Mouse (Mus musculus) megakaryocyte, embryonic 14.5 days (primary cell): ENCODE results near the gene Palmd. TPM values are rescaled to one million over a fixed set of nuclear protein-coding genes. Genes with fewer than 3 reads are reported as not detected.

ENCODE experiments used
- H3K27me3 ChIP-seq: replicated peaks from 2 replicates; pipeline ENCODE3; 2012; ENCODE audit warnings: inconsistent platforms
- H3K36me3 ChIP-seq: replicated peaks from 2 replicates; pipeline ENCODE3; 2012; ENCODE audit warnings: low read length, inconsistent platforms, mixed read lengths
- H3K4me1 ChIP-seq: 2 replicates; pipeline ENCODE4 v1.6.1; 2012; ENCODE audit warnings: inconsistent platforms
- H3K4me3 ChIP-seq: replicated peaks from 2 replicates; pipeline ENCODE3; 2012; ENCODE audit warnings: moderate library complexity, mild to moderate bottlenecking, inconsistent platforms
- H3K9me3 ChIP-seq: 2 replicates; pipeline ENCODE4 v1.6.1; 2012; ENCODE audit warnings: inconsistent platforms
- FLI1 ChIP-seq: IDR thresholded peaks from 2 replicates; pipeline ENCODE4 v1.6.1; 2012; ENCODE audit warnings: low read length, inconsistent platforms, mixed read lengths
- GATA1 ChIP-seq: IDR thresholded peaks from 3 replicates; pipeline ENCODE4 v1.6.1; 2012; ENCODE audit warnings: mixed read lengths, low read length, inconsistent platforms, borderline replicate concordance
- polyA plus RNA-seq: library from polyadenylated mRNA; stranded (reverse); fragments of >175 nt; gene quantifications from 2 replicates; pipeline ENCODE4 v1.2.3, GENCODE M21; 2012; ENCODE audit warnings: low replicate concordance; ENCODE audit not compliant: insufficient read depth

Palmd gene
- polyA plus RNA-seq, 1 experiment = not detected

GRCm38 (mm10) chr3:116941559-116942117 is 27.1 kb downstream of the Palmd start:
- TF ChIP-seq FLI1 = no peak
- TF ChIP-seq GATA1 = no peak
- Histone ChIP-seq H3K27me3 (no peaks in the 10 kb centered on the region), H3K9me3 (peaks cover 6% of the 10 kb centered on the region), H3K4me3 (no peak overlapping the region), H3K36me3 (no peaks in the 10 kb centered on the region), H3K4me1 (no peaks in the 10 kb centered on the region)

DNA sequence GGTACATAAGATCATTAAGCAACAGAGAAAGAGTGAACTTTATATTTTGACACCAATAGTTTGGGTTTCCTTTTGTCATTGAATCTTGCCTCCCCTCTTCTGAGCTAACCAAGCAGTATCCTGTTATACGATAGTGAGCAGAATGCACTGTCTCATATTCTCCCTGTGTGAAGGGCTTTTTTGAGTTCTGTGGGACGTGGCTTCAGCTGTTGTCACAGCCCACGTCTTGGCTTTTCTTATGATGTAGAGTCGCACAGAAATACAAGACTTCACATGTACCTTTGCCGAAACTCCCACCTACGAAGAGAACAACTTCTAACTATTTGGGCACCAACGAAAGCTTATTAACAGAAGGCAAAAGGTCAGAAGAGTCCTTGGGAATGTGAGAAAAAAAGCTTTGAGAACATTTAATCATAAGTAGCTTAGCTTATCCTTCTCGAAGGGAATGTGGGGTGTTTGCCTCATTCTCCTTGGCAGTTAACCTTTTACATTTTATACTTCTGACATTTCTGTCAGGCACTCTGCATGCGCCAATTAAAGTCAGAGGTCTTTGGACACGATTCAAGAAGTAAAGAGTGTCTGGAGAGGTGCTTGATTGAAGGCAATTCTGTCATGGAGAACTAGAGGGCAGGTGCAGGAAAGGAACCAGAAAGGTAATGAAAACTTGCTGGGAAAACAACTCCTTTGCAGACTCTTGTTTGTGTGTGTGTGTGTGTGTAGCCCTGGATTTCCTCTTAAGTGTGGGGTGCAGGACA is 27.8 kb downstream of the Palmd start:
- H3K9me3 ChIP-seq = peaks cover 6% of the 10 kb centered on the region
- no peaks in the 10 kb centered on the region for H3K36me3 ChIP-seq
- no peaks in the 10 kb centered on the region for H3K27me3 ChIP-seq
- H3K4me1 ChIP-seq = no peaks in the 10 kb centered on the region
- no peak overlapping the region for H3K4me3 ChIP-seq
- TF ChIP-seq FLI1 (no peak), GATA1 (no peak)

- Histone ChIP-seq H3K4me3 (no peak overlapping the region), H3K36me3 (no peaks in the 10 kb centered on the region), H3K4me1 (no peaks in the 10 kb centered on the region), H3K27me3 (no peaks in the 10 kb centered on the region), H3K9me3 (peaks cover 6% of the 10 kb centered on the region)
- no peak for TF ChIP-seq FLI1
- TF ChIP-seq GATA1 = no peak
Measured at GRCm38 (mm10) chr3:116936934-116937691, 31.7 kb downstream of the Palmd start.

DNA sequence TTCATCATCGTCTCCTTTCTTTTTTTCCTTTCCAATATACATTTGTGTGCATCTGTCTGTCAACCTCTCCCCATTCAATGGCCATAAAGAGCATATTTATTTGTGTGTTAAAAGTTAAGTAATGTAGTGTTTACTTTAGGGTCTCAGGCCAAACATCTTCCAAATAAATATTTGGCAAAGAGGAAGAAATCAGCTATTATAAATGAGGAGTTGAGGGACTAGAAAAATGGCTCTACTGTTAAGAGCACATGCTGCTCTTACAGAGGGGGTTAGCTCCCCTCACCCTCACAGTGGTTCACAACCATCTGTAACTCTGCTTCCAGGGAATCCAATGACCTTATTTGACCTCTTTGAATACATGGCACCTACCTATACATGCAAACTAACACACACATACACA is 35.6 kb downstream of the Palmd start:
- H3K4me3 ChIP-seq = no peak overlapping the region
- H3K27me3 ChIP-seq = peaks cover 1% of the 10 kb centered on the region
- no peaks in the 10 kb centered on the region for H3K36me3 ChIP-seq
- no peaks in the 10 kb centered on the region for H3K4me1 ChIP-seq
- TF ChIP-seq FLI1 (no peak), GATA1 (no peak)
- peaks cover 1% of the 10 kb centered on the region for H3K9me3 ChIP-seq

DNA sequence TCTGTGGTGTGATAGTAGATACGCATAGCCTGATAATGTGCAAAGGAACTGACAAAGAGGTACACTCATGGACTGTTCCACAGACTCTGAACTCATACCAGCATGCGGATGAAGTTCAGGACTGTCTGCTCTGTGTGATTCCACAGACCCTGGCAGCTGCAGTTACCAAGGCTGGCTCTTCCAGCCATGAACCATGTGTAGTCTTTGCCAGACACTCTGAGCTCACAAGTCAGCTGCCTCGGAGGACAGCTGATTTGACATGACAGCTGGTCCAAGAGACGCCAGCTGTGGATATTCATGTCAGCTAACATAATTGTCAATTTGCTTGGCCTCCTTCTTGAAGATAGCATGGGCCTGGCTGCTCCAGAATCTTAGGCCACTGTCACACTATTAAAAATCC is 39.8 kb downstream of the Palmd start:
- Histone ChIP-seq H3K36me3 (no peaks in the 10 kb centered on the region), H3K9me3 (no peaks in the 10 kb centered on the region), H3K4me1 (no peaks in the 10 kb centered on the region), H3K27me3 (peaks cover 1% of the 10 kb centered on the region), H3K4me3 (no peak overlapping the region)
- TF ChIP-seq GATA1 (no peak), FLI1 (no peak)

DNA sequence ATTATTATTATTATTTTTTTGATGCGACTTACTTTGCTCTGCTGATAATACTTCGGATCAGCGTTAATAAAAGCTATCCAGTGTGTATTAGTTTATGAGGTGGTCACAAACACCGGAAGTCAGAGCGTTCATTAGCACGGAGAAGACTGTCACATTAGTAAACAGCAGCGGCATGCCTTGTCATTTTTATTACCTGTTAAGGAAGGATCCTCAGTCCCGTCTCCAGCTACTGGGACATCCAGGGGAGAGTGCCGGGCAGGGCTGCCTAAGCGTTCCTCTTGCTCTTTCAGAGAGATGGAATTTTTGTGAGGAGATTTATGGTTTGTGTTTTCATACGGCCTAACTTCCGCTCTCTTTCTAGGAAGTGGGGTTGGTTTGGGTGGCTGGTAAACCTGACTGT is 45.7 kb downstream of the Palmd start:
- no peaks in the 10 kb centered on the region for H3K9me3 ChIP-seq
- peaks cover 6% of the 10 kb centered on the region for H3K27me3 ChIP-seq
- H3K36me3 ChIP-seq = no peaks in the 10 kb centered on the region
- no peaks in the 10 kb centered on the region for H3K4me1 ChIP-seq
- TF ChIP-seq FLI1 (no peak), GATA1 (no peak)
- H3K4me3 ChIP-seq = no peak overlapping the region

DNA sequence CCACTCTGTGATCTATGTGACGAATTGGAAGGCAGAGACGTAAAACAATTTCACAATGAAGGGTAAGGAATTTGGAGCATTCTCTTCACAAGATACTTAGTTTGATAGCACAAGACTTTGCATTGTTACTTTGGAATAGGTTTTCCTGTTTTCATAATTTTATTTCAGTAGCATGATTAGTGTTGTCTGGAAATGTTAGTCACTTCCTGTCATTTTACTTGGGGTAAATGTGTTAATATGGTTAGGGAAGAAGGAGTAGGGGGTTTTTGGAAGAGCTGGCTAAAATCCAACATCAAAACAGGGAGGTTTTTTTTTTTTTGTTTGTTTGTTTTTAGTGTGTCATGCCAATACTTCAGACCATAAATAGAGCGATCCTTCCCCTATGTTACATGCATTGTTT is 47.3 kb downstream of the Palmd start:
- Histone ChIP-seq H3K27me3 (peaks cover 6% of the 10 kb centered on the region), H3K36me3 (no peaks in the 10 kb centered on the region), H3K4me3 (no peak overlapping the region), H3K9me3 (no peaks in the 10 kb centered on the region), H3K4me1 (no peaks in the 10 kb centered on the region)
- TF ChIP-seq FLI1 = no peak
- no peak for TF ChIP-seq GATA1

- H3K4me3 ChIP-seq = no peak overlapping the region
- peaks cover 6% of the 10 kb centered on the region for H3K27me3 ChIP-seq
- H3K36me3 ChIP-seq = no peaks in the 10 kb centered on the region
- no peak for TF ChIP-seq GATA1
- TF ChIP-seq FLI1 = no peak
- no peaks in the 10 kb centered on the region for H3K9me3 ChIP-seq
- peaks cover 7% of the 10 kb centered on the region; the same call in 1 of the 2 replicates for H3K4me1 ChIP-seq
Measured at GRCm38 (mm10) chr3:116917016-116917415, 51.8 kb downstream of the Palmd start.

- H3K9me3 ChIP-seq = no peaks in the 10 kb centered on the region
- H3K27me3 ChIP-seq = peaks cover 3% of the 10 kb centered on the region
- no peaks in the 10 kb centered on the region for H3K36me3 ChIP-seq
- peaks cover 7% of the 10 kb centered on the region; the same call in 1 of the 2 replicates for H3K4me1 ChIP-seq
- TF ChIP-seq FLI1 (no peak), GATA1 (no peak)
- H3K4me3 ChIP-seq = no peak overlapping the region
Measured at GRCm38 (mm10) chr3:116914931-116915330, 53.9 kb downstream of the Palmd start.

- no peaks in the 10 kb centered on the region for H3K36me3 ChIP-seq
- no peaks in the 10 kb centered on the region for H3K9me3 ChIP-seq
- H3K4me1 ChIP-seq = peaks cover 7% of the 10 kb centered on the region; the same call in 1 of the 2 replicates
- no peaks in the 10 kb centered on the region for H3K27me3 ChIP-seq
- TF ChIP-seq FLI1 = no peak
- no peak for TF ChIP-seq GATA1
- H3K4me3 ChIP-seq = no peak overlapping the region
Measured at GRCm38 (mm10) chr3:116914374-116914773, 54.4 kb downstream of the Palmd start.
